Mouse (Mus musculus) gastrocnemius, postnatal 14 days (tissue): ENCODE results near the gene Tead1. TPM values are rescaled to one million over a fixed set of nuclear protein-coding genes. Genes with fewer than 3 reads are reported as not detected.
A peak's percentile ranks its signal among the peaks of the same experiment; 100 is the strongest.

Experiments
- DNase-seq: peaks from one replicate; pipeline ENCODE4 v3.0.0; 2021; ENCODE audit warnings: mixed read lengths
- intact Hi-C: fragments of 180-260 bp; cut with DNase I; formaldehyde crosslinking; loops from one replicate; pipeline ENCODE4 v1.15.1; 2025; ENCODE audit warnings: low total_unique reads
- total RNA-seq, 2 experiments: library from RNA; stranded (reverse); gene quantifications; 2 replicates each; pipeline ENCODE4 v1.2.3; 2021

The Tead1 gene
- total RNA-seq, 2 experiments from 2014 or later = 106 to 120 TPM

DNA sequence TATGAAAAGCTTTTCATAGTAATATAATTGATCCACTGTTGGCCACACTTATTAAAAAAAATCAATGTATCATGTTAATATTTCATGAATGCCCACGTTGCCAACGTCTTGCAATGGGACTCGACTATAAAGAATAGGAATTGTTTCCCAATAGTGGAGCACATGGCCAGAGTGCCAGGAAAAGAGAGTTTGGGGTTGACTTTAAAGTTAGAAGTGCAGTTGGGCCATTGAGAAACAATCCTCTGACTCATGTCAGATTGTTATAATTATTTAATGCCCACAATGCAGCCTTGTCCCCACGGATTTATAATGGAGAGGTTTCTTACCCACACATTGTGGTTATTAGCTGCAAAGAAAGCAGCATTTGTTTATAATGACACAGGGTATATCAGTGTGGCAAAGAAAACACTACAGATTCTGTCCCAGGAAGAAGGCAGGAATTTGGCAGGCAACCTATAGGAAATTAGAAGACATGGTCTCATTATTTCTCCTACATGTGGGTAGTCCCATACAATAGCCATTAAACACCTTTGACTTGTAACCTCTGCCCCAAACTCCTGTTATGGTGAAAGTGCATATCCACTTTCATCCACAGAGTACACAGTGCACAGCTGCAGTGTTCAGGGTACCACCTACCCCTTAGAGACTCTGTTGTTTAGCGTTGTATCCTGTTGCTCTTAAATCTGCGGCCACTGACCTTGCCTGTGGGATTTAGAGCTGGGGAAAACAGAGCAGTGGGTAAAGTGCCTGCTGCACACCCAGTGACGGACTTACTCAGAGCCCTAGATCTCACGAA is 118.6 kb downstream of the Tead1 start:
- intact Hi-C loops = no loop called here

DNA sequence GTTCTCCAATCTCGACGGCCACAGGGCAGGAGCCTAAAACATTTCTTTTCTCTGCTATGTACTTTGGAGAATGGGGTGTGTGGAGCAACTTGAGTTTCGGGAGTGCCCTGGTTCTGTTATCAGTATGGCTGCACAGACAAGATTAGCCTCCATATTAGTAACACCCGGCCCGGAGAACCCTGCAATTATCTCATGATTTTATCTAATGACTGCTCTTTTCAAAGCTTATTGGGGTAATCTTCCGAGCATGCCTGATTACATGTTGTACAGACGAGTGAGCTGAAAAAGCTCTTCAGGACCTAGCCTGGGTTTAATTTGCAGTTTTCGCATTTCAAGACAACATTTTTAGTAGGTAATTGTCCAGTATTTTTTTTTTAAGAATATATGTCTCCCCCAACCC is 122.6 kb downstream of the Tead1 start:
- no peak for DNase-seq
- intact Hi-C loops = no loop called here

More for the DNA sequence above, 118.6 kb downstream of the Tead1 start:
- no peak for DNase-seq

DNA sequence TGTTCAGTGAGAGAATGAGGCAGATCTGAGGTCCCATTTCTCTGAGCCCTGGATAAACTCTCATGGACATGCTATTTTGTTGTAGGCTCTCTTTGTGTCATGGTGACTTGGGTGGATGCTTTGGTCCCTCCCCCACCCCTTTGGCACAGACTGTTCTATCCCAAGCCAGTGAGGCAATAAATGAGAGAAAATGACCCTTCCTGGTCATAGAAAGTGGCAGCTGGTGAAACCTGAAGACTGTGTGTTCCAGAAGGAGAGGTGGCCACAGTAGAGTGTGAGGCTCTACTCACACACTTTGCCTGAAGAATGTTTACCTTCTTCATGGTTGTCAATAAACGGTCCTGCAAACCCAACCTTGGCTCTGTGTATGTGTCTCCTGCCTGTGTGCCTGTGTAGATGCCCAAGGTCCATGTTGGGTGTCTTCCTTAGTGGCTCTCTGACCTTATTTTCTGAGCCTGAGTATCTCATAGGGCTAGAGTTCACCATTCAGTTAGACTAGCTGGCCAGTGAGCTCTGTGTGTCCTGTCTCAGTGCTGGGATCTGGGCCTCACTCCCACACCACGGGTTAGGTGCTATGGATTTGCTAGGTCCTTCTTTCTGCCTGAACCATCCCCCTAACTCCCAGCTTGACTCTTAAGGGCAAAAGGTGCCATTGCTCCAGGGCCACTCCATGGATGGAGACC is 127.7 kb downstream of the Tead1 start:
- intact Hi-C loops = no loop called here

GRCm38 (mm10) chr7:112807401-112807751 is 128.3 kb downstream of the Tead1 start:
- DNase-seq = peak; percentile 29
- intact Hi-C loops = no loop called here

More for the DNA sequence above, 127.7 kb downstream of the Tead1 start:
- no peak for DNase-seq

DNA sequence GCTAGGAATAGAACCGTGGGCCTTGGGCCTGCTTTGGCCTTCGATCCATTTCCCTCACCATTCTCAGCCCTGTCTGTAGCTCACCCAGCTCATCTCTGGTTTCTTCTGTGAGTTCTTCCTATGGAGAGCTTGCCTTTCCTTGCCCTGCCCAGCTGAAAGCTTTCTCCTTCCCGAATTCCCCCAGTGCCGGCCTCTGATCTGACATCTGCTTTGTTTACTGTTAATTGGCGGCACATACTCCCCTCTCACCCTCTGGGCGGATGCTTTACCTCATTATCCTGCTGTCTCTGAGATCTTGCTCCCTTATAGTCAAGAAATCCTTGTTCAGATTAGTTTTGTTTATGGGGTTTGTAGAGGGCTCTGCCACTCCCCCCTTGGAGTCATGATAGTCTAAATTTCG is 131.6 kb downstream of the Tead1 start:
- DNase-seq = no peak
- intact Hi-C loops = no loop called here

DNA sequence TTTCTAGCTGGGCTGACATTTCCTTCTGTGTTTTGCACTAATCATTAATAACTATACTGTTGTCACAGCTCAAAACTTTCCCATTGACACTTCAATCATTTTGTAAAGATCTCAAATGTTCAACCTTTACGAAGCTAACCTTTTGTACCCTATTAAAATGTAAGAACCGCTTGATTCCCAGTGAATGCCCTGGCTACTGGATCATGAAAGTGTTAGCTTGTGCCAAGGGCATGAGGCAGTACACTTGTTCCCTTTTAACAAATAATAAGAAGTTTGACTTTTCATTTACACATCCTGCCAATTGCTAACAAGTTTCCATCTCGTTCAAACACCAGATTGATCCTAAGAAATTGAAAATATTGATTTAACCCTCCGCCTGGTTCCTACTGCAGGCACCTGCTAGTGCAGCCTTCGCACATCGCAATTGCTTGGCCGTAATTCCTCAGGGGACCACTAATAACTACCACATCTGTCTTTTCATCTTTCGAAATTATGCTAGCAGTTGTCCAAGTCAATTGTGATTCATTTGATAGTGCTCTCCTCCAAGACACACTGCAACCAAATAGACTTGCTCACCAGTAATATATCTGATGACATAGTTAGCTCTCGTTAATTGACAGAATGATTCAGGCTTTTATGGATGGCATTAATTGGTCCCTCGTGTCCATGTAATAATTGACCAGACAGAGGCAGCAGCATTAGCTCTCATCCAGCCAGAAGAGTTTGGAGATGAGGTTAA is 133.1 kb downstream of the Tead1 start:
- intact Hi-C loops = no loop called here
- no peak for DNase-seq

- no peak for DNase-seq
- intact Hi-C loops = no loop called here
These were observed 134.0 kb downstream of the Tead1 start for GRCm38 (mm10) chr7:112813163-112813562.

- intact Hi-C loops = no loop called here
- DNase-seq = peak; percentile 23
These were observed 134.7 kb downstream of the Tead1 start for GRCm38 (mm10) chr7:112813731-112814306.

- DNase-seq = no peak
- intact Hi-C loops = no loop called here
These were observed 136.9 kb downstream of the Tead1 start for GRCm38 (mm10) chr7:112816016-112816415.

DNA sequence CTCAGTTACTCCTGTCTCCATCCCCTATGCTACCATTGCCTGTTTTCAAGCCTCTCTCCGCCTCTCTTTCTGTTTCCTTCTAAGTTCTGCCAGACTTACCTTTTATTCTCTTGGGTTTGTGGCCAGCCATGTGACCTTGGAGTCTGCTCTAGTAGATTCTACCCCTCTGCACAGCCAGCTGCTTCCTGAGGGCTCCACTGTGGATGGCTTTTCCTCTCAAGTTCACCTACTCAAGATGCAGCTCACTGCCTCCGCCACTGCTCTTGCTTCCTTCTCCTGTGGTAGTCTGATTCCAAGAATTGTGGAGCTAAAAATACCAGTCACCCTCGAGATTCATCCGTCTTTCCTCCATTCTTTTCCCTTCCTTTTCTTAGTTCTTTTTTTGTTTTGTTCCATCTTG is 140.7 kb downstream of the Tead1 start:
- intact Hi-C loops = no loop called here
- DNase-seq = no peak

- no peak for DNase-seq
- intact Hi-C loops = no loop called here
These were observed 143.8 kb downstream of the Tead1 start for GRCm38 (mm10) chr7:112822879-112823278.

GRCm38 (mm10) chr7:112823621-112824020 is 144.5 kb downstream of the Tead1 start:
- no peak for DNase-seq
- intact Hi-C loops = no loop called here

GRCm38 (mm10) chr7:112825339-112825781 is 146.2 kb downstream of the Tead1 start:
- peak; percentile 19 for DNase-seq
- intact Hi-C loops = no loop called here

- peak; percentile 82 for DNase-seq
- intact Hi-C loops = no loop called here
These were observed 147.2 kb downstream of the Tead1 start for GRCm38 (mm10) chr7:112826114-112826911.

- DNase-seq = no peak
- intact Hi-C loops = no loop called here
These were observed 149.0 kb downstream of the Tead1 start for GRCm38 (mm10) chr7:112828016-112828695.

DNA sequence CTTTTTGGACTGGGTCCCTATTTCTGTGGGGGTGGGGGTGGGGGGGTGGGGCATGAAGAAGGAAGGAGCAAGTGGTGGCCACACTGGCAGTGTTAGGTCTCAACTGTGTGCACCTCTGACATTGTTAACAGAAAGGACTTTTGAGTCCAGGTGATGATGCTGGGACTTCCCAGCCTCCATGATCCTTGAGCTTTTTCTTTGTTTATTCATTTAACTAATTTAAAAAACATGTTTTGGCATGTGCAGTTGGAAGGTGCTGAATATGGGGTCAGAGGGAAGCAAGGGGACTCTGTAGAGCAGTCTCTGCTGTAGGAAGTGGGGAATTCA is 149.5 kb downstream of the Tead1 start:
- intact Hi-C loops = no loop called here

DNA sequence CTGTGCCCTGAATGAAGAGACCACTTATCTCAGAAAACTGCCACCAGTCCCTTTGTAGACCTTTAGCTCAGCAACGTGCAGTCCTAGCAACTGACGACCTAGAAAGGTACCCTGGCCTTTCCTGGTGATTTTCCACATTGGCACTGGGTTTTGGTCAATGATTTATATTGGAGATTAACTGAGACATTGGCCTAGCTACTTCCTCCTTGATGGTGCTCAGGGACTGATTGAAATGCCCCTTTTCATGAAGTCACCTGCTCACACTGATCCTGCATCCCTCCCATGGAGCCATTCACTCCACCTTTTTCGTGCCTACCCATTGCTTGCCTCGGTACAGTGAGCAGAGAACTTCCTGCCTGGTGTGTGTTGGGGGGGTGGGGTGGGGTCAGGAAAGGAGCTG is 151.8 kb downstream of the Tead1 start:
- intact Hi-C loops = no loop called here
- no peak for DNase-seq

More for the DNA sequence above, 149.5 kb downstream of the Tead1 start:
- no peak for DNase-seq

GRCm38 (mm10) chr7:112831446-112831845 is 152.3 kb downstream of the Tead1 start:
- intact Hi-C loops = no loop called here
- DNase-seq = no peak

- DNase-seq = no peak
- intact Hi-C loops = no loop called here
These were observed 154.0 kb downstream of the Tead1 start for GRCm38 (mm10) chr7:112833132-112833531.
